ENCODE assay signal across 10 mouse cellular contexts in genomic region chr2:157463887-157464745, GRCm38 (mm10). TPM values are rescaled to one million over a fixed set of nuclear protein-coding genes. Genes with fewer than 3 reads are reported as not detected.
DNase-seq lines count a peak whose midpoint lies in the region; ATAC-seq lines count a peak whose summit lies in the region.
"Had no signal": no experiment of that assay in that cellular context is flagged by ENCODE, and none has a peak within 500 bp of the region (broad histone marks: within the 10 kb centered on the region; RNA-seq: fewer than 3 reads in every experiment).

No protein-coding gene starts in this region.

- H3K36me3 ChIP-seq in heart, embryonic 15.5 days = 0 out of 2 replicates have a peak, but pooled peaks cover 7% of the 10 kb centered on the region
- peaks cover 82% of the 10 kb centered on the region for H3K36me3 ChIP-seq in embryonic facial prominence, embryonic 13.5 days
- peaks cover 30% of the 10 kb centered on the region for H3K36me3 ChIP-seq in intestine, embryonic 15.5 days
- peaks cover 11% of the 10 kb centered on the region for H3K36me3 ChIP-seq in neural tube, embryonic 11.5 days (ENCODE audit: control insufficient read depth, insufficient read depth, low read length)

- H3K27ac ChIP-seq in heart, embryonic 15.5 days = peak overlapping the region; percentile 38
- H3K27ac ChIP-seq in embryonic facial prominence, embryonic 13.5 days = peak overlapping the region; percentile 96
- H3K27ac ChIP-seq in intestine, embryonic 15.5 days = peak overlapping the region; percentile 81
- peak overlapping the region; percentile 98 for H3K27ac ChIP-seq in neural tube, embryonic 11.5 days (ENCODE audit: low read depth, low read length)

- 52% methylated on average over 16 of the region's 16 CpGs for WGBS in heart, embryonic 15.5 days
- WGBS in embryonic facial prominence, embryonic 13.5 days = 19% methylated on average over 16 of the region's 16 CpGs
- WGBS in intestine, embryonic 15.5 days = 40% methylated on average over 16 of the region's 16 CpGs
- 18% methylated on average over 16 of the region's 16 CpGs for WGBS in neural tube, embryonic 11.5 days

- no peak for DNase-seq in heart, adult 8-10 months (ENCODE audit: low spot score)
- peak; percentile 51 for DNase-seq in neural tube, embryonic 11.5 days (ENCODE audit: low spot score)
- no peak for DNase-seq in thymus, postnatal 10 days (ENCODE audit: low spot score in 2 of 2)
- no peak for DNase-seq in gastrocnemius, adult 18-20 months (ENCODE audit: low spot score)
- DNase-seq in layer of hippocampus, adult 11-12 months (ENCODE audit: low spot score) = no peak
- DNase-seq: adrenal gland, postnatal 10 days; thymus, postnatal 4 days had no signal

- peak overlapping the region; percentile 37 for H3K4me2 ChIP-seq in heart, embryonic 15.5 days
- H3K4me2 ChIP-seq in embryonic facial prominence, embryonic 13.5 days = peak overlapping the region; percentile 35
- H3K4me2 ChIP-seq in intestine, embryonic 15.5 days (replicated peaks) = peak overlapping the region; percentile 38
- peak overlapping the region; percentile 34 for H3K4me2 ChIP-seq in neural tube, embryonic 11.5 days (ENCODE audit: low read depth)

- no peaks in the 10 kb centered on the region for H3K27me3 ChIP-seq in heart, embryonic 15.5 days
- H3K27me3 ChIP-seq in embryonic facial prominence, embryonic 13.5 days = no peaks in the 10 kb centered on the region
- no peaks in the 10 kb centered on the region for H3K27me3 ChIP-seq in intestine, embryonic 15.5 days (replicated peaks)
- H3K27me3 ChIP-seq in neural tube, embryonic 11.5 days (ENCODE audit: control insufficient read depth, insufficient read depth, low read length) = no peaks in the 10 kb centered on the region

- no peaks in the 10 kb centered on the region for H3K9me3 ChIP-seq in heart, embryonic 15.5 days (replicated peaks)
- H3K9me3 ChIP-seq in embryonic facial prominence, embryonic 13.5 days = no peaks in the 10 kb centered on the region
- H3K9me3 ChIP-seq in intestine, embryonic 15.5 days = no peaks in the 10 kb centered on the region
- H3K9me3 ChIP-seq in neural tube, embryonic 11.5 days (ENCODE audit: control insufficient read depth, low read length) = no peaks in the 10 kb centered on the region

- 0 out of 2 replicates have a peak, but pooled peaks have one; percentile 4 for ATAC-seq in heart, embryonic 15.5 days (replicated peaks; ENCODE audit: insufficient number of reproducible peaks, insufficient read depth, low FRiP score, low read depth)
- ATAC-seq in embryonic facial prominence, embryonic 13.5 days (ENCODE audit: insufficient number of reproducible peaks, insufficient read depth, low FRiP score, low TSS enrichment, low read depth) = no peak
- ATAC-seq in intestine, embryonic 15.5 days = no peak
- peak; percentile 7 for ATAC-seq in neural tube, embryonic 11.5 days (ENCODE audit: insufficient read depth, low FRiP score, low TSS enrichment)

- H3K4me3 ChIP-seq in heart, embryonic 15.5 days = no peak overlapping the region
- peak overlapping the region; percentile 13 for H3K4me3 ChIP-seq in embryonic facial prominence, embryonic 13.5 days
- H3K4me3 ChIP-seq in intestine, embryonic 15.5 days (replicated peaks) = peak overlapping the region; percentile 14; the same call in 1 of the 2 replicates
- H3K4me3 ChIP-seq in neural tube, embryonic 11.5 days (ENCODE audit: low read depth, low read length) = no peak overlapping the region

- peaks cover 30% of the 10 kb centered on the region for H3K4me1 ChIP-seq in heart, embryonic 15.5 days (replicated peaks)
- peaks cover 68% of the 10 kb centered on the region for H3K4me1 ChIP-seq in embryonic facial prominence, embryonic 13.5 days
- H3K4me1 ChIP-seq in intestine, embryonic 15.5 days (replicated peaks) = peaks cover 44% of the 10 kb centered on the region
- peaks cover 51% of the 10 kb centered on the region for H3K4me1 ChIP-seq in neural tube, embryonic 11.5 days (ENCODE audit: control insufficient read depth, insufficient read depth, low read length)

- no peak overlapping the region for H3K9ac ChIP-seq in heart, embryonic 15.5 days
- peak overlapping the region; percentile 64 for H3K9ac ChIP-seq in embryonic facial prominence, embryonic 13.5 days
- peak overlapping the region; percentile 42 for H3K9ac ChIP-seq in intestine, embryonic 15.5 days
- peak overlapping the region; percentile 78 for H3K9ac ChIP-seq in neural tube, embryonic 11.5 days (ENCODE audit: low read length)

RNA-seq across cellular contexts. Expression of gene Src, which starts 45.9 kb away (rescaled TPM):
- polyA plus RNA-seq in heart, embryonic 15.5 days (2015; fragmentation: Nextera tagmentation; extraction: Ambion mirVana) = 5.6 and 9.6 TPM in 2 replicates
- total RNA-seq in heart, adult 8-10 months (2022) = 1 to 10 TPM; 3.2 to 4.9 (median 3.7) TPM
- polyA plus RNA-seq in embryonic facial prominence, embryonic 13.5 days (2015; fragmentation: Nextera tagmentation; extraction: Ambion mirVana) = 21.5 and 22.1 TPM in 2 replicates
- polyA plus RNA-seq in intestine, embryonic 15.5 days (2015; fragmentation: Nextera tagmentation; extraction: Ambion mirVana) = 18.1 and 19.4 TPM in 2 replicates
- polyA plus RNA-seq in neural tube, embryonic 11.5 days (2014; fragmentation: Nextera tagmentation; extraction: Ambion mirVana) = 15.1 and 17.8 TPM in 2 replicates
- 1 to 10 TPM; 2.8 to 3.0 TPM for total RNA-seq in gastrocnemius, adult 18-20 months (2021)

Comparison
In these comparisons a context has a peak if more than half of its experiments do, and no peak if none do; other contexts are left out.
1. ATAC-seq: peak in heart, embryonic 15.5 days (single experiment) and neural tube, embryonic 11.5 days (single experiment); none in embryonic facial prominence, embryonic 13.5 days (single experiment) and intestine, embryonic 15.5 days (single experiment).
2. H3K27ac ChIP-seq: peak in every context shown above with its lines; median percentile 98 in neural tube, embryonic 11.5 days; 96 in embryonic facial prominence, embryonic 13.5 days; 81 in intestine, embryonic 15.5 days; 38 in heart, embryonic 15.5 days.
3. H3K4me3 ChIP-seq: peak in embryonic facial prominence, embryonic 13.5 days (single experiment) and intestine, embryonic 15.5 days (single experiment); none in heart, embryonic 15.5 days (single experiment) and neural tube, embryonic 11.5 days (single experiment).
4. Peak in every context shown above with its lines, with median percentiles within 50 percentile points of each other: H3K4me2 ChIP-seq.